Mouse (Mus musculus) neural tube, embryonic 11.5 days (tissue): ENCODE data around the gene Rsg1. TPM values are rescaled to one million over a fixed set of nuclear protein-coding genes. Genes with fewer than 3 reads are reported as not detected.

Experiments
- ATAC-seq: fragments of 200-750 bp; cut with Nextera tagmentation; 2 replicates; pipeline ENCODE4 v1.8.0; 2017; ENCODE audit warnings: moderate number of reproducible peaks, mild to moderate bottlenecking, moderate TSS enrichment, moderate library complexity; ENCODE audit not compliant: insufficient read depth, low FRiP score, low TSS enrichment
- DNase-seq: peaks from one replicate; pipeline ENCODE4 v3.0.0-alpha.2; 2015; ENCODE audit warnings: low spot score
- H3K27ac ChIP-seq: fragments of 300-500 bp; sonication (generic); 2 replicates; pipeline ENCODE4 v1.5.1; 2014; ENCODE audit warnings: low read depth, mild to moderate bottlenecking, low read length
- H3K27me3 ChIP-seq: fragments of 300-500 bp; sonication (generic); 2 replicates; pipeline ENCODE4 v1.6.1; 2014; ENCODE audit warnings: mild to moderate bottlenecking, low read length, mixed read lengths; ENCODE audit not compliant: control insufficient read depth, insufficient read depth
- H3K36me3 ChIP-seq: fragments of 300-500 bp; sonication (generic); 2 replicates; pipeline ENCODE4 v1.6.1; 2014; ENCODE audit warnings: mild to moderate bottlenecking, low read length, moderate library complexity, mixed read lengths; ENCODE audit not compliant: control insufficient read depth, insufficient read depth
- H3K4me1 ChIP-seq: fragments of 300-500 bp; sonication (generic); 2 replicates; pipeline ENCODE4 v1.6.1; 2014; ENCODE audit warnings: low read length, mixed read lengths; ENCODE audit not compliant: control insufficient read depth, insufficient read depth
- H3K4me2 ChIP-seq: fragments of 300-500 bp; sonication (generic); 2 replicates; pipeline ENCODE4 v1.6.1; 2014; ENCODE audit warnings: low read depth, mild to moderate bottlenecking, moderate library complexity
- H3K4me3 ChIP-seq: fragments of 300-500 bp; sonication (generic); 2 replicates; pipeline ENCODE4 v1.5.1; 2014; ENCODE audit warnings: low read depth, low read length
- H3K9ac ChIP-seq: fragments of 300-500 bp; sonication (generic); 2 replicates; pipeline ENCODE4 v1.6.1; 2014; ENCODE audit warnings: mild to moderate bottlenecking, low read length
- H3K9me3 ChIP-seq: fragments of 300-500 bp; sonication (generic); 2 replicates; pipeline ENCODE4 v1.6.1; 2016; ENCODE audit warnings: low read length; ENCODE audit not compliant: control insufficient read depth
- WGBS: fragments of 180-500 bp; shearing (Covaris S2); extraction: QIAGEN DNeasy Blood & Tissue Kit; methylation state at CpG from one replicate; pipeline ENCODE4 v1.1.7; 2014; 5-methylcytosine and 5-hydroxymethylcytosine counted together
- polyA plus RNA-seq: library from polyadenylated mRNA; unstranded; fragments of >200 nt; fragmentation: Nextera tagmentation; extraction: Ambion mirVana; gene quantifications from 2 replicates; pipeline ENCODE4 v1.2.1, GENCODE M21; 2014

Gene Rsg1
- polyA plus RNA-seq, 1 experiment from 2014 or later, result 6.5 TPM

GRCm38 (mm10) chr4:141183932-141184331 lies 29.8 kb upstream of the Rsg1 start:
- Histone ChIP-seq H3K9ac (no peak overlapping the region), H3K4me1 (0 out of 2 replicates have a peak, but pooled peaks cover 5% of the 10 kb centered on the region), H3K36me3 (peaks cover 4% of the 10 kb centered on the region), H3K9me3 (no peaks in the 10 kb centered on the region), H3K4me2 (no peak overlapping the region), H3K27ac (no peak overlapping the region), H3K4me3 (no peak overlapping the region), H3K27me3 (no peaks in the 10 kb centered on the region)
- no peak for DNase-seq
- ATAC-seq, result no peak
- WGBS, result 95% methylated on average over 2 of the region's 2 CpGs

- Histone ChIP-seq H3K27me3 (no peaks in the 10 kb centered on the region), H3K4me1 (0 out of 2 replicates have a peak, but pooled peaks cover 5% of the 10 kb centered on the region), H3K36me3 (peaks cover 4% of the 10 kb centered on the region), H3K9me3 (no peaks in the 10 kb centered on the region), H3K4me3 (no peak overlapping the region), H3K4me2 (no peak overlapping the region), H3K27ac (no peak overlapping the region), H3K9ac (no peak overlapping the region)
- ATAC-seq (no peak), DNase-seq (no peak)
- 95% methylated on average over 4 of the region's 4 CpGs for WGBS
Measured at GRCm38 (mm10) chr4:141184426-141184825, 29.3 kb upstream of the Rsg1 start.

GRCm38 (mm10) chr4:141186923-141187836 lies 26.6 kb upstream of the Rsg1 start:
- Histone ChIP-seq H3K9ac (no peak overlapping the region), H3K36me3 (peaks cover 2% of the 10 kb centered on the region), H3K27me3 (no peaks in the 10 kb centered on the region), H3K4me2 (no peak overlapping the region), H3K9me3 (no peaks in the 10 kb centered on the region), H3K4me3 (no peak overlapping the region), H3K4me1 (0 out of 2 replicates have a peak, but pooled peaks cover 5% of the 10 kb centered on the region), H3K27ac (no peak overlapping the region)
- ATAC-seq (no peak), DNase-seq (no peak)
- WGBS, result 73% methylated on average over 9 of the region's 9 CpGs

DNA sequence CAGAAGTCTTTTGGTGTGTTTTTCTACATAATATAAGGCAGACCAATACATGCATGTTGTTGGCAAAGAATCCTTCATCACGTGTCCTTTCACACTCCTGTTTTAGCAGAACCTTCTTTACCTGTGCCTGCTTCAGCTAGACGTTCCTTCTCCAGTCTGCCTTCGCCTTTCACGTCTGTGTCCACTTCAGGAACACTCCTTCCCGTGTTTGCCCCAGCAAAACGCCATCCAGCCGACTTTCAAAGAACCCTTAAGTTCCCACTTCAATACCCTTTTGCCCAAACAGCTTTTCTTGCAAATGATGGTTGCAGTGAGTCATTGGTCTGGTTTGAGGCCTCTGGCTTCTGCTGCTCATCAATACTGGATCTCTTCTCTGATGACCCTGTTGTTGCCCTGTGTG lies 22.5 kb upstream of the Rsg1 start:
- whole genome bisulfite sequencing, result 93% methylated on average over 7 of the region's 7 CpGs
- peaks cover 2% of the 10 kb centered on the region for H3K36me3 ChIP-seq
- no peak overlapping the region for H3K4me3 ChIP-seq
- H3K9ac ChIP-seq, result no peak overlapping the region
- H3K4me2 ChIP-seq, result no peak overlapping the region
- no peak overlapping the region for H3K27ac ChIP-seq
- H3K9me3 ChIP-seq, result no peaks in the 10 kb centered on the region
- H3K4me1 ChIP-seq, result 0 out of 2 replicates have a peak, but pooled peaks cover 4% of the 10 kb centered on the region
- no peaks in the 10 kb centered on the region for H3K27me3 ChIP-seq
- DNase-seq, result no peak
- no peak for ATAC-seq

GRCm38 (mm10) chr4:141194553-141194952 lies 19.2 kb upstream of the Rsg1 start:
- Histone ChIP-seq H3K9ac (no peak overlapping the region), H3K4me2 (no peak overlapping the region), H3K4me1 (no peaks in the 10 kb centered on the region), H3K4me3 (no peak overlapping the region), H3K9me3 (no peaks in the 10 kb centered on the region), H3K27ac (no peak overlapping the region), H3K27me3 (no peaks in the 10 kb centered on the region), H3K36me3 (peaks cover 8% of the 10 kb centered on the region)
- 95% methylated on average over 6 of the region's 6 CpGs for WGBS
- ATAC-seq, result no peak
- DNase-seq, result no peak

- H3K9me3 ChIP-seq, result no peaks in the 10 kb centered on the region
- no peak overlapping the region for H3K27ac ChIP-seq
- no peaks in the 10 kb centered on the region for H3K27me3 ChIP-seq
- no peak for DNase-seq
- peaks cover 11% of the 10 kb centered on the region for H3K36me3 ChIP-seq
- no peak for ATAC-seq
- H3K9ac ChIP-seq, result no peak overlapping the region
- H3K4me2 ChIP-seq, result no peak overlapping the region
- H3K4me1 ChIP-seq, result no peaks in the 10 kb centered on the region
- WGBS, result 95% methylated on average over 13 of the region's 13 CpGs
- H3K4me3 ChIP-seq, result no peak overlapping the region
Measured at GRCm38 (mm10) chr4:141196981-141197685, 16.6 kb upstream of the Rsg1 start.

- no peaks in the 10 kb centered on the region for H3K27me3 ChIP-seq
- H3K4me3 ChIP-seq, result no peak overlapping the region
- H3K9ac ChIP-seq, result no peak overlapping the region
- H3K27ac ChIP-seq, result no peak overlapping the region
- no peaks in the 10 kb centered on the region for H3K9me3 ChIP-seq
- WGBS, result 93% methylated on average over 13 of the region's 13 CpGs
- no peak overlapping the region for H3K4me2 ChIP-seq
- no peak for DNase-seq
- H3K4me1 ChIP-seq, result no peaks in the 10 kb centered on the region
- peaks cover 11% of the 10 kb centered on the region for H3K36me3 ChIP-seq
- no peak for ATAC-seq
Measured at GRCm38 (mm10) chr4:141197686-141198035, 16.1 kb upstream of the Rsg1 start.

- peaks cover 11% of the 10 kb centered on the region for H3K36me3 ChIP-seq
- DNase-seq (no peak), ATAC-seq (no peak)
- H3K4me2 ChIP-seq, result no peak overlapping the region
- H3K4me3 ChIP-seq, result no peak overlapping the region
- H3K27ac ChIP-seq, result no peak overlapping the region
- 84% methylated on average over 11 of the region's 11 CpGs for WGBS
- no peaks in the 10 kb centered on the region for H3K27me3 ChIP-seq
- no peak overlapping the region for H3K9ac ChIP-seq
- no peaks in the 10 kb centered on the region for H3K4me1 ChIP-seq
- H3K9me3 ChIP-seq, result no peaks in the 10 kb centered on the region
Measured at GRCm38 (mm10) chr4:141200906-141201305, 12.8 kb upstream of the Rsg1 start.
